Mouse (Mus musculus) layer of hippocampus, postnatal 10 days (tissue): Measurements from ENCODE around the gene Elk3. TPM values are rescaled to one million over a fixed set of nuclear protein-coding genes. Genes with fewer than 3 reads are reported as not detected.

ENCODE experiments used
- DNase-seq, 2 experiments: peaks; one replicate each; pipeline ENCODE4 v3.0.0; 2021; ENCODE audit warnings: low spot score in 2 of 2
- total RNA-seq, 2 experiments: library from RNA; stranded (reverse); gene quantifications; 2 replicates each; pipeline ENCODE4 v1.2.3; 2021

The Elk3 gene
- total RNA-seq, 2 experiments from 2014 or later: 12.3 to 12.8 TPM

GRCm38 (mm10) chr10:93244209-93244705 lies 66.7 kb downstream of the Elk3 start:
- no peak for DNase-seq

- DNase-seq: no peak
These were observed 68.1 kb downstream of the Elk3 start for GRCm38 (mm10) chr10:93242861-93243260.

GRCm38 (mm10) chr10:93242208-93242607 lies 68.7 kb downstream of the Elk3 start:
- DNase-seq: no peak

- no peak for DNase-seq
These were observed 71.6 kb downstream of the Elk3 start for GRCm38 (mm10) chr10:93239201-93239806.

GRCm38 (mm10) chr10:93234692-93235091 lies 76.2 kb downstream of the Elk3 start:
- DNase-seq: no peak

GRCm38 (mm10) chr10:93233665-93234194 lies 77.2 kb downstream of the Elk3 start:
- DNase-seq: no peak

GRCm38 (mm10) chr10:93231893-93232292 lies 79.0 kb downstream of the Elk3 start:
- no peak for DNase-seq

GRCm38 (mm10) chr10:93231490-93231889 lies 79.4 kb downstream of the Elk3 start:
- no peak for DNase-seq

- no peak for DNase-seq
These were observed 82.4 kb downstream of the Elk3 start for GRCm38 (mm10) chr10:93228401-93229007.

GRCm38 (mm10) chr10:93227921-93228320 lies 83.0 kb downstream of the Elk3 start:
- DNase-seq: no peak

GRCm38 (mm10) chr10:93225751-93226150 lies 85.2 kb downstream of the Elk3 start:
- no peak for DNase-seq

- DNase-seq: no peak
These were observed 95.7 kb downstream of the Elk3 start for GRCm38 (mm10) chr10:93215051-93215763.

- no peak for DNase-seq
These were observed 96.7 kb downstream of the Elk3 start for GRCm38 (mm10) chr10:93214251-93214650.

- no peak for DNase-seq
These were observed 97.6 kb downstream of the Elk3 start for GRCm38 (mm10) chr10:93213339-93213738.

GRCm38 (mm10) chr10:93212699-93213098 lies 98.2 kb downstream of the Elk3 start:
- DNase-seq: no peak

GRCm38 (mm10) chr10:93207176-93207575 lies 103.8 kb downstream of the Elk3 start:
- DNase-seq: no peak

- no peak for DNase-seq
These were observed 105.5 kb downstream of the Elk3 start for GRCm38 (mm10) chr10:93205287-93205956.

GRCm38 (mm10) chr10:93201846-93202458 lies 109.0 kb downstream of the Elk3 start:
- DNase-seq: no peak

GRCm38 (mm10) chr10:93198958-93199357 lies 112.0 kb downstream of the Elk3 start:
- no peak for DNase-seq
